ENCODE assay signal across 19 mouse cellular contexts in the genomic region with DNA sequence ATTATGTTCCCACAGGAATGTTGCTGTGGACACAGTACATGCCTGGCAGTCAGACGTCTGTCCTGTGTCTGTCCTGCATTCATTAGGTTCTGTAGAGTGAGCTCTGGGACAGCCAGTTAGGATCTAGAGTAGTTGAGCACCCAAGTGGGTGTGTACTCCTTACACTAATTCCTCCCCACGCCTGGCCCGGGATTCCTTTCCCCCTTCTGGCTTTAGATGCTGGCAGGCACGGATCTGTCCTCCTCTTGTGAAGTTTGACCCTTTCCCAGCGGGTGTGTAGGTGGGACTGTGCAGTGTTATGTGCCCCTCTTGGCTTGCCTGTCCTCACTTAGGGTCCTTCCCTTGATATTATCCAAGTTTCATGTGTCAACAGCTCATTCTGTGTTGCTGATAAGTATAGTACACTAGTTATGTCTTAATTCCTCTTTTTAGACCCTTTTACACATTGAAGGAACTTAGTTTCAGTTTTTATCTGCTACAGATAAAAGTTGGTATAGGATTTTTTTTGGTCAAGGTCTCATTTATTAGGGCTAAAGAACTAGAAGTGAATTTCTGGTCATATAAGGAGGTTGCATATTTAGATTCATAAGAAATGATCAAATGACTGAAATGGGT. TPM values are rescaled to one million over a fixed set of nuclear protein-coding genes. Genes with fewer than 3 reads are reported as not detected.
A peak's percentile ranks its signal among the peaks of the same experiment; 100 is the strongest.
DNase-seq lines count a peak whose midpoint lies in the region; ATAC-seq and TF ChIP-seq lines count a peak whose summit lies in the region.
"Had no signal": no experiment of that assay in that cellular context is flagged by ENCODE, and none has a peak within 500 bp of the region (broad histone marks: within the 10 kb centered on the region; RNA-seq: fewer than 3 reads in every experiment).

No protein-coding gene starts in this region.

- H3K27ac ChIP-seq in heart, embryonic 13.5 days (replicated peaks): peak overlapping the region; percentile 25; the same call in 1 of the 2 replicates
- peak overlapping the region; percentile 15; the same call in 1 of the 2 replicates for H3K27ac ChIP-seq in limb, embryonic 13.5 days
- no peak overlapping the region for H3K27ac ChIP-seq in limb, embryonic 10.5 days
- H3K27ac ChIP-seq in embryonic fibroblast, embryonic 13.5 days (ENCODE audit: insufficient read depth, low read length): 0 out of 2 replicates have a peak overlapping the region, but pooled peaks have one; percentile 17
- H3K27ac ChIP-seq in kidney, adult 2 months (ENCODE audit: insufficient read depth, low read depth, low read length): no peak overlapping the region
- H3K27ac ChIP-seq: embryonic facial prominence, embryonic 10.5 days; forebrain, embryonic 10.5 days; gastrocnemius, adult 2 months; heart, adult 2 months; hindbrain, embryonic 13.5 days; hindbrain, postnatal 0 days had no signal

- peak overlapping the region; percentile 7 for H3K4me2 ChIP-seq in heart, embryonic 13.5 days
- no peak overlapping the region for H3K4me2 ChIP-seq in limb, embryonic 13.5 days (replicated peaks)
- H3K4me2 ChIP-seq: hindbrain, embryonic 13.5 days had no signal

- peaks cover 35% of the 10 kb centered on the region for H3K36me3 ChIP-seq in heart, embryonic 13.5 days
- H3K36me3 ChIP-seq in limb, embryonic 13.5 days: peaks cover 39% of the 10 kb centered on the region
- H3K36me3 ChIP-seq in limb, embryonic 10.5 days: peaks cover 42% of the 10 kb centered on the region
- no peaks in the 10 kb centered on the region for H3K36me3 ChIP-seq in kidney, adult 2 months (ENCODE audit: control insufficient read depth, insufficient read depth, low read length)

- no peak for TF ChIP-seq CTCF in embryonic fibroblast, embryonic 13.5 days (IDR thresholded peaks at IDR 0.05; ENCODE audit: borderline replicate concordance, insufficient read depth, low read length)
- no peak for TF ChIP-seq CTCF in kidney, adult 2 months (conservative IDR thresholded peaks at IDR 0.05; ENCODE audit: insufficient read depth, insufficient read length, low read depth, low read length)

- 19% methylated on average over 5 of the region's 5 CpGs for WGBS in heart, embryonic 13.5 days
- 58% methylated on average over 5 of the region's 5 CpGs for WGBS in limb, embryonic 13.5 days
- 74% methylated on average over 5 of the region's 5 CpGs for WGBS in limb, embryonic 10.5 days
- 37% methylated on average over 5 of the region's 5 CpGs for WGBS in kidney, adult 2 months

- no peaks in the 10 kb centered on the region for H3K9me3 ChIP-seq in heart, embryonic 13.5 days
- no peaks in the 10 kb centered on the region for H3K9me3 ChIP-seq in limb, embryonic 13.5 days
- no peaks in the 10 kb centered on the region for H3K9me3 ChIP-seq in limb, embryonic 10.5 days (replicated peaks)
- H3K9me3 ChIP-seq: embryonic facial prominence, embryonic 10.5 days; forebrain, embryonic 10.5 days; hindbrain, embryonic 13.5 days had no signal

- H3K27me3 ChIP-seq in heart, embryonic 13.5 days (replicated peaks): no peaks in the 10 kb centered on the region
- H3K27me3 ChIP-seq in limb, embryonic 13.5 days: no peaks in the 10 kb centered on the region
- H3K27me3 ChIP-seq in limb, embryonic 10.5 days (ENCODE audit: low read depth, poor library complexity, severe bottlenecking): no peaks in the 10 kb centered on the region
- H3K27me3 ChIP-seq in kidney, adult 2 months (replicated peaks; ENCODE audit: control insufficient read depth, insufficient read depth, low read length): no peaks in the 10 kb centered on the region
- H3K27me3 ChIP-seq: hindbrain, embryonic 13.5 days had no signal

- no peak overlapping the region for H3K9ac ChIP-seq in heart, embryonic 13.5 days
- H3K9ac ChIP-seq in limb, embryonic 13.5 days: no peak overlapping the region
- H3K9ac ChIP-seq: hindbrain, embryonic 13.5 days had no signal

- no peak overlapping the region for H3K4me3 ChIP-seq in heart, embryonic 13.5 days
- H3K4me3 ChIP-seq in limb, embryonic 13.5 days: no peak overlapping the region
- no peak overlapping the region for H3K4me3 ChIP-seq in limb, embryonic 10.5 days
- no peak overlapping the region for H3K4me3 ChIP-seq in embryonic fibroblast, embryonic 13.5 days (ENCODE audit: insufficient read depth, low read length)
- H3K4me3 ChIP-seq in kidney, adult 2 months (ENCODE audit: insufficient read depth, low read depth, low read length): no peak overlapping the region
- H3K4me3 ChIP-seq: embryonic facial prominence, embryonic 10.5 days; erythroblast, embryonic 14.5 days; forebrain, embryonic 10.5 days; gastrocnemius, adult 2 months; heart, adult 2 months; hindbrain, embryonic 13.5 days had no signal

- TF ChIP-seq POLR2A in embryonic fibroblast, embryonic 13.5 days (IDR thresholded peaks at IDR 0.05; ENCODE audit: low read depth, low read length): no peak
- TF ChIP-seq POLR2A in kidney, adult 2 months (IDR thresholded peaks at IDR 0.05; ENCODE audit: low read depth, low read length): no peak

- DNase-seq in heart, adult 18-20 months: no peak
- no peak for DNase-seq in limb, embryonic 10.5 days (ENCODE audit: low spot score)
- DNase-seq in kidney, adult 2 months: no peak
- DNase-seq: adrenal gland, adult 8-10 months; adrenal gland, postnatal 36 days; cerebellum, adult 2 months; cerebellum, postnatal 10 days; gastrocnemius, adult 2 months; gastrocnemius, postnatal 25 days; kidney, adult 11 months had no signal

- H3K4me1 ChIP-seq in heart, embryonic 13.5 days: peaks cover 82% of the 10 kb centered on the region
- H3K4me1 ChIP-seq in limb, embryonic 13.5 days: peaks cover 32% of the 10 kb centered on the region
- peaks cover 29% of the 10 kb centered on the region for H3K4me1 ChIP-seq in limb, embryonic 10.5 days
- H3K4me1 ChIP-seq in embryonic fibroblast, embryonic 13.5 days (ENCODE audit: control insufficient read depth, insufficient read depth, low read length): peaks cover 26% of the 10 kb centered on the region
- H3K4me1 ChIP-seq in kidney, adult 2 months (ENCODE audit: control insufficient read depth, insufficient read depth, low read length): peaks cover 22% of the 10 kb centered on the region; the same call in 1 of the 2 replicates

- ATAC-seq in heart, embryonic 13.5 days (ENCODE audit: extremely low read depth, insufficient number of reproducible peaks, low FRiP score, low TSS enrichment): no peak
- no peak for ATAC-seq in limb, embryonic 13.5 days (ENCODE audit: low FRiP score, low read depth)

RNA-seq across cellular contexts. Expression of a gene that starts 18.4 kb away (rescaled TPM):
- polyA plus RNA-seq in heart, embryonic 13.5 days (2015; fragmentation: Nextera tagmentation; extraction: Ambion mirVana): 9.2 and 9.5 TPM in 2 replicates
- 10 to 100 TPM; 28.3 to 31.8 TPM for total RNA-seq in heart, adult 18-20 months (2021)
- polyA plus RNA-seq in limb, embryonic 13.5 days (2015; fragmentation: Nextera tagmentation; extraction: Ambion mirVana): 18.6 and 19.7 TPM in 2 replicates
- 12.5 and 15.4 TPM in 2 replicates for polyA plus RNA-seq in limb, embryonic 10.5 days (2016; fragmentation: Nextera tagmentation; extraction: Ambion mirVana)
- 35.1 and 48.0 TPM in 2 replicates for polyA plus RNA-seq in embryonic fibroblast, embryonic 13.5 days (2011; ENCODE audit: insufficient read length, low read depth, missing spikeins)
- 8.6 and 9.7 TPM in 2 replicates for polyA plus RNA-seq in kidney, adult 2 months (2012; rRNA removed)

Comparison
In these comparisons a context has a peak if more than half of its experiments do, and no peak if none do; other contexts are left out.
1. H3K27ac ChIP-seq: peak in heart, embryonic 13.5 days (single experiment), limb, embryonic 13.5 days (single experiment) and embryonic fibroblast, embryonic 13.5 days (single experiment); none in limb, embryonic 10.5 days (single experiment) and kidney, adult 2 months (single experiment).